Comparison of ENCODE assay signal across 12 mouse cellular contexts in genomic region chr4:150794257-150794794, GRCm38 (mm10). TPM values are rescaled to one million over a fixed set of nuclear protein-coding genes. Genes with fewer than 3 reads are reported as not detected.
DNase-seq lines count a peak whose midpoint lies in the region; ATAC-seq and TF ChIP-seq lines count a peak whose summit lies in the region.
"Had no signal": no experiment of that assay in that cellular context is flagged by ENCODE, and none has a peak within 500 bp of the region (broad histone marks: within the 10 kb centered on the region; RNA-seq: fewer than 3 reads in every experiment).

No protein-coding gene starts in this region.

- no peaks in the 10 kb centered on the region for H3K9me3 ChIP-seq in heart, embryonic 10.5 days
- no peaks in the 10 kb centered on the region for H3K9me3 ChIP-seq in midbrain, embryonic 15.5 days
- H3K9me3 ChIP-seq in kidney, embryonic 16.5 days (ENCODE audit: low read length), result no peaks in the 10 kb centered on the region

- no peak overlapping the region for H3K9ac ChIP-seq in midbrain, embryonic 15.5 days
- no peak overlapping the region for H3K9ac ChIP-seq in kidney, embryonic 16.5 days (replicated peaks; ENCODE audit: low read length)
- H3K9ac ChIP-seq: liver, embryonic 14.5 days had no signal

- ATAC-seq in cerebellum, adult (ENCODE audit: insufficient number of reproducible peaks, low FRiP score, low TSS enrichment), result no peak
- ATAC-seq in midbrain, embryonic 15.5 days (replicated peaks), result peak; percentile 84
- ATAC-seq in kidney, embryonic 16.5 days (ENCODE audit: low FRiP score, low TSS enrichment), result no peak
- ATAC-seq: Patski had no signal

- TF ChIP-seq POLR2A in cerebellum, adult 2 months (IDR thresholded peaks at IDR 0.05; ENCODE audit: borderline replicate concordance, insufficient read depth, low read length), result no peak

- peak; percentile 15 to 36 for DNase-seq in cerebellum, adult 2 months
- DNase-seq in brain, embryonic 18.5 days (ENCODE audit: low read depth, low spot score), result peak; percentile 14
- no peak for DNase-seq in heart, embryonic 10.5 days (ENCODE audit: low spot score)
- no peak for DNase-seq in urinary bladder, postnatal 10 days (ENCODE audit: low spot score)
- DNase-seq in layer of hippocampus, adult 11-12 months (ENCODE audit: low spot score), result no peak
- DNase-seq: kidney, postnatal 14 days had no signal

- no peak overlapping the region for H3K4me2 ChIP-seq in midbrain, embryonic 15.5 days
- no peak overlapping the region for H3K4me2 ChIP-seq in kidney, embryonic 16.5 days (replicated peaks; ENCODE audit: low read depth, low read length)

- H3K4me1 ChIP-seq in cerebellum, adult 2 months (ENCODE audit: control insufficient read depth, insufficient read depth, low read length), result no peaks in the 10 kb centered on the region
- H3K4me1 ChIP-seq in heart, embryonic 10.5 days, result peaks cover 37% of the 10 kb centered on the region
- peaks cover 16% of the 10 kb centered on the region for H3K4me1 ChIP-seq in midbrain, embryonic 15.5 days
- peaks cover 12% of the 10 kb centered on the region for H3K4me1 ChIP-seq in kidney, embryonic 16.5 days (ENCODE audit: insufficient read depth, low read length)

- no peak overlapping the region for H3K27ac ChIP-seq in cerebellum, adult 2 months (ENCODE audit: insufficient read depth, low read length)
- H3K27ac ChIP-seq in heart, embryonic 10.5 days, result peak overlapping the region; percentile 59; the same call in 1 of the 2 replicates
- peak overlapping the region; percentile 61 for H3K27ac ChIP-seq in midbrain, embryonic 15.5 days
- no peak overlapping the region for H3K27ac ChIP-seq in kidney, embryonic 16.5 days (ENCODE audit: low read length)
- H3K27ac ChIP-seq: liver, embryonic 14.5 days had no signal

- H3K4me3 ChIP-seq in cerebellum, adult 2 months (replicated peaks; ENCODE audit: insufficient read depth, low read depth, low read length), result no peak overlapping the region
- H3K4me3 ChIP-seq in heart, embryonic 10.5 days, result no peak overlapping the region
- H3K4me3 ChIP-seq in midbrain, embryonic 15.5 days, result no peak overlapping the region
- no peak overlapping the region for H3K4me3 ChIP-seq in kidney, embryonic 16.5 days (ENCODE audit: low read length)
- H3K4me3 ChIP-seq: myocyte had no signal

- no peaks in the 10 kb centered on the region for H3K36me3 ChIP-seq in heart, embryonic 10.5 days
- H3K36me3 ChIP-seq in midbrain, embryonic 15.5 days (replicated peaks), result no peaks in the 10 kb centered on the region
- no peaks in the 10 kb centered on the region for H3K36me3 ChIP-seq in kidney, embryonic 16.5 days (ENCODE audit: insufficient read depth, low read length)

- 58% methylated on average over 9 of the region's 9 CpGs for WGBS in cerebellum, adult 2 months
- 62% methylated on average over 9 of the region's 9 CpGs for WGBS in heart, embryonic 10.5 days
- WGBS in midbrain, embryonic 15.5 days, result 27% methylated on average over 9 of the region's 9 CpGs
- 58% methylated on average over 9 of the region's 9 CpGs for WGBS in kidney, embryonic 16.5 days

- TF ChIP-seq CTCF in cerebellum, adult 2 months (IDR thresholded peaks at IDR 0.05; ENCODE audit: borderline replicate concordance, insufficient read depth, low read depth, low read length), result no peak

- H3K27me3 ChIP-seq in cerebellum, adult 2 months (ENCODE audit: control insufficient read depth, insufficient read depth, low read length), result no peaks in the 10 kb centered on the region
- no peaks in the 10 kb centered on the region for H3K27me3 ChIP-seq in heart, embryonic 10.5 days (ENCODE audit: insufficient read depth, poor library complexity, severe bottlenecking)
- H3K27me3 ChIP-seq in midbrain, embryonic 15.5 days (replicated peaks), result no peaks in the 10 kb centered on the region
- H3K27me3 ChIP-seq in kidney, embryonic 16.5 days (ENCODE audit: insufficient read depth, low read length), result no peaks in the 10 kb centered on the region
- H3K27me3 ChIP-seq: Patski had no signal

RNA-seq across cellular contexts. Expression of gene Errfi1, which starts 59.4 kb away (rescaled TPM):
- 30.0 and 32.4 TPM in 2 replicates for polyA plus RNA-seq in cerebellum, adult 2 months (2012; rRNA removed)
- polyA plus RNA-seq in heart, embryonic 10.5 days (2016; fragmentation: Nextera tagmentation; extraction: Ambion mirVana), result 15.3 and 25.7 TPM in 2 replicates
- 25.6 and 26.4 TPM in 2 replicates for polyA plus RNA-seq in midbrain, embryonic 15.5 days (2015; fragmentation: Nextera tagmentation; extraction: Ambion mirVana)
- polyA plus RNA-seq in kidney, embryonic 16.5 days (2015; fragmentation: Nextera tagmentation; extraction: Ambion mirVana), result 32.8 and 33.4 TPM in 2 replicates

Comparison
In these comparisons a context has a peak if more than half of its experiments do, and no peak if none do; other contexts are left out.
1. DNase-seq: peak in cerebellum, adult 2 months (2 of 2) and brain, embryonic 18.5 days (single experiment); none in heart, embryonic 10.5 days (single experiment), urinary bladder, postnatal 10 days (single experiment) and layer of hippocampus, adult 11-12 months (single experiment).
2. H3K27ac ChIP-seq: peak in heart, embryonic 10.5 days (single experiment) and midbrain, embryonic 15.5 days (single experiment); none in cerebellum, adult 2 months (single experiment) and kidney, embryonic 16.5 days (single experiment).